Mouse (Mus musculus): Measurements from ENCODE around the gene Slc8a2. TPM values are rescaled to one million over a fixed set of nuclear protein-coding genes. Genes with fewer than 3 reads are reported as not detected.

The Slc8a2 gene
- total RNA-seq, 1 experiment from 2014 or later = 3.6 TPM

Other genes starting within 250 kb of the Slc8a2 start
- not detected in 2 replicates for gene Crx, start 249.9 kb upstream of the Slc8a2 start, total RNA-seq (2021)
- not detected in 2 replicates for gene Crxos, start 247.2 kb upstream of the Slc8a2 start, total RNA-seq (2021)
- gene Selenow, start 207.4 kb upstream of the Slc8a2 start, total RNA-seq (2021) = 191 and 202 TPM in 2 replicates
- 196 and 213 TPM in 2 replicates for gene Nop53, start 183.8 kb upstream of the Slc8a2 start, total RNA-seq (2021)
- gene Ehd2, start 162.3 kb upstream of the Slc8a2 start, total RNA-seq (2021) = 119 and 121 TPM in 2 replicates
- 16.1 and 16.7 TPM in 2 replicates for gene Bicra, start 81.9 kb upstream of the Slc8a2 start, total RNA-seq (2021)
- 0.07 and 0.08 TPM in 2 replicates for gene Zfp541, start 68.0 kb upstream of the Slc8a2 start, total RNA-seq (2021)
- gene Napa, start 31.4 kb upstream of the Slc8a2 start, total RNA-seq (2021) = 117 and 128 TPM in 2 replicates
- 22.3 and 24.7 TPM in 2 replicates for gene Kptn, start 9.9 kb upstream of the Slc8a2 start, total RNA-seq (2021)
- 9.4 and 16.2 TPM in 2 replicates for gene Meis3, start 45.3 kb downstream of the Slc8a2 start, total RNA-seq (2021)
- 12.3 and 13.7 TPM in 2 replicates for gene Dhx34, start 92.2 kb downstream of the Slc8a2 start, total RNA-seq (2021)
- 0.37 and 0.75 TPM in 2 replicates for gene C5ar2, start 114.3 kb downstream of the Slc8a2 start, total RNA-seq (2021)
- gene C5ar1, start 129.7 kb downstream of the Slc8a2 start, total RNA-seq (2021) = 3.3 and 5.5 TPM in 2 replicates
- 16.6 and 21.1 TPM in 2 replicates for gene Inafm1, start 143.8 kb downstream of the Slc8a2 start, total RNA-seq (2021)
- gene Ccdc9, start 157.0 kb downstream of the Slc8a2 start, total RNA-seq (2021) = 68.1 and 75.4 TPM in 2 replicates
- 5.8 and 11.6 TPM in 2 replicates for gene Bbc3, start 178.6 kb downstream of the Slc8a2 start, total RNA-seq (2021)

All from adrenal gland, postnatal 14 days (tissue).